Mouse (Mus musculus): ENCODE results near the gene Myo1b.

The Myo1b gene

DNA sequence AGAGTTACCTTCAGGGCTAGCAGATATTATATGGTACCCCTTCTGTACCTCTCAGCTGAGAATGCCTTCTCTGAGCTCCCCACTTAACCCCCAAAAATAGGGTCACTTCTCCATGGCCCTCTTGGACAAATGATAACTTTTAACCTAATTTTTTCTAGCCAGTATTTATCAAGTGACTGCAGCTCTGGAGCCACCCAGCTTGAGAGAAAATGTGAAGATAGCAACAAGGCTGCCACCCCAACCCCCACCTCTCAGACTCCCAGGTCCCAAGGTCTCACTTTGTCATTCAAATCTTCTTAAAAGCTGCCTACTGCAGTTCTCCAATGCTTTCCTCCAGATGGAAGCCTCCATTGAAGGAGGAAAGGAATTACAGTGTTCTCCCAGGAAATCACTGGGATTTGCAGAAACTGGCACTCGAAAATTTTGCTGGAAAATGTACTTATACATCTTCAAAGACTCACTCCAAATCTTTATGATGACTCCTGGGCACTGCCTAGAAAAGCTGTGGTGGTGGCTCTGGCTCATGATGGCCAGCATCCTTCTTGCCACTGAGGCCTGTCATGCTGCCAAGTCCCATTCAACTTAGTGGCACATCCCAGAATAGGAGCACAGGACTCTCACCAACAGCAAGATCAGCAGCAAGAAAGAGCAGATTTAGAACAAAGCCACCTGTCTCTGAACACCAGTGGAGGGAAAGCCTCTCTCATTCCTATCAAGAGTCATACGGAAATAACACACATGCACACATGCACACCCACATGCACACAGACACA lies 70.4 kb downstream of the Myo1b start:
- DNase-seq = no peak

DNA sequence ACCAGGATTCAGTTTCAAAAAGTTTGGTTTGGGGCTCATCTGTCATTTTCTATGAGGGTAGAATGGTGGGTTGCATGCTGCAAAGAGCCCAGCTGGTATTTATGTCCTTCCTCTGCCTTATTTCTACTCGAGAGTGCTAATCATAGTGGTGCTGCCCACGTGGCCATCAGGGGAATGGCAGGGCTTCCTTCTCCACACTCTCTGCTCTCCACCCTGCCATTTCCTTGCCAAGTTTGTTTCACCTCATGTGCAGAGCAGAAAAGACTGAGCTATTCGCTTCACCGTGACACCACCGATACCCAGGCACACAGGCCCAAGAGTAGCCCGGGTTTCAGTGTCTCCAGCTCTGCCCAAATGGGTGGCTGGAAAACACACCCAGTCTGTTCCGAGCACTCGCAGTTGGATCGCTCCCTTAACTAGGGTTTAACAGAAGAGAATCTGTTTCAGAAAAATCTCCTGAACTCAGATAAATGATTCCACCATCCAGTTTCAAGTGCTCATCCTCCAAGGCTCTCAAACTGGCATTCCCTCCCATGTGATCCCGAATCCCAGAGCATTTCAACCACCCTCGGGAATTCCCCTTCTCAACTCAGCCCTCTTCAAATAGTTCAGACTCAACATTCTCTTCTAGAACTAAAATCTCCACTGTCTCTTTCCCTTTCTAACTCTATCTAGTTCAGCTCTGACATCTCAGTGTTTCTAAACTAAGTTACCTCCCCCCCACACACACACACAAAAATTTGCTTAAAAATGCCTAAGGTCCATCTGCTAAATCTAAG lies 77.8 kb downstream of the Myo1b start:
- no peak for DNase-seq

DNA sequence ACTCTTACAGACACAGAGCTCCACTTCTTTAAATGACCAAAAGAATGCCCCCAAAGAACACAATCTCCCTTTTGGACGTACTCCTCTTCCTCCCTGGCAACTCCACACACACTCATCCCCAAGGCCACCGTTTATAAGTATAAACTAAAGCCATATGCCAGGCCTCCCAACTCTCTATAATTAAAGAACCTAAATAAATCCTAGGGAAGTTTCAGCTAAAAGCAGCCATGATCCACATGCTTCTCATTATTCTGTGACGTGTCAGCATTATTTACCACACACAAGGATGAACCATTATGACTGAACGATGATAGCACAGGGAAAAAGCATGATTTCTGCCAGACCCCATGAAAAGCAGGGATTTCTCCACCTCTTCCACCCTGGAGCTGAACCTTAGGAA lies 78.6 kb downstream of the Myo1b start:
- no peak for DNase-seq

DNA sequence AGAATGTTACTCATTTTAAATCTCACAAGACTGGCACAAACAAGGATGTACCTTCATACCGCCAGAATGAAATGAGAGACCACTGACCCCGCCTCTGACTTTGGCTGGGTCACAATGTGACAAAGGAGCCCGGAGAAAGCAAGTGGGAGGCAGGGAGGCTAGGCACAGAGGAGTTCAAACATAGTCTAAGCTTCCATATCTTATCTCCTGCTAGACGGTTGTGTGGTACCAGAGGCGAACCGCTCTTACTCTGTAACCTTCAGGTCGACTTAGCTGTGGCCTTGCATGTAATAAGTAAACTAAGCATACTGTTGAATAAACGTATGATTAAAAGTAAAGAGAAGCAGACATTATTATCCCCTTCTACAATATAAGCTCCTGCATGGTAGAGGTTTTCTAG lies 80.1 kb downstream of the Myo1b start:
- DNase-seq = no peak

DNA sequence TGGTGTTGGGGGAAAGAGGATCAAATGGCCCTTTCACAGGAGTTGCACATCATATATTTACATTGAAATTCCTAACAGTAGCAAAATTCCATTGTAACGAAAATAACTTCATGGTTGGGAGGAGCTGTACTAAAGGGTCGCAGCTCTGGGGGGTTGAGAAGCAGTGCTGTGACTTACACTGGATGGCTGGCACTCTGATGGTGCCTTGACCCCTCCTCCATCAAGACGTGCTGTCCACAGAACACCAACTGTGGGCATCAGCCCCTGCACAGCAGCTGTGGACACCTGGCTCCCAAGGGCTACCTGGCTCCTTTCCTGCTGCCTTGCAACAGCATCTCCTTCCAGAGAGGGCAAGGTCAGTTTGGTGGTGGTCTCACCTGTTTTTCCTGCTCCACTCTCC lies 81.8 kb downstream of the Myo1b start:
- DNase-seq = no peak

DNA sequence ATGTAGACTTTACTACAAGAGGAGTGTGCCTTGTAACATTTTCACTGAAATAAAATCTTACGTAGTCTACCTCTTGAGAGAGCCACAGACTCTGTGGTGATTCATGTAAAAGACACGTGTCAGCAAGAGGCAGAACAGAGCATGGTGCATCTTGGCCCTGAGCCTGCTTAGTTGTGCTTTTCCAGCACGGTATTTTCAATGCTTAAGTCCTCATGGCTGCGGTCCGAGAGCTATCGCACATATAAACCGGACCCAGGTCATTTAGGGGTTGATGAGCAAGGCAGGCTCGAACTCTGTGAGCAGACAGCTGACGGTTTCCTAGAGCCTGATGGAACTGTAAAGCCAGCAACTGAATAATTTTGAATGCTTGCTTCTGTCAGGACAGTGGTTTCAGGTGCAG lies 86.5 kb downstream of the Myo1b start:
- DNase-seq = no peak

DNA sequence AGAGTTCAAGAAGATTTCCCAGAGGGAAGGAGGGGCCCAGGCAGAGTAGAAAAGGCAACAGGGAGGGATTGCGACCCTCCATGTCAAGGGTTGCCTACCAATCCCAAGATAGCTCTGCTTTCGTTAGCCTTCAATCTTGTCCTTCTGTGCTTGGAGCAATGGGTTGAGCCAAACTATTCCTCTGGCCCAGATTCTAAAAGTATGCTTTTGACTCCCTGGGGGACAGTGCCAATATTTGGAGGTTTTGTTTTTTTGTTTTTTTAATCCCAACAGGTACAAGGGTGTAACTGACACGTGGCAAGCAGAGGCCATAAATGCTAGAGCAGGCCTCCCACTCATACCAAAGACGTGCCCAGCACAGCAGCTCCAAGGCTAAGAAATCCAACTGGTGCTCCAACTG lies 93.3 kb downstream of the Myo1b start:
- no peak for DNase-seq

DNA sequence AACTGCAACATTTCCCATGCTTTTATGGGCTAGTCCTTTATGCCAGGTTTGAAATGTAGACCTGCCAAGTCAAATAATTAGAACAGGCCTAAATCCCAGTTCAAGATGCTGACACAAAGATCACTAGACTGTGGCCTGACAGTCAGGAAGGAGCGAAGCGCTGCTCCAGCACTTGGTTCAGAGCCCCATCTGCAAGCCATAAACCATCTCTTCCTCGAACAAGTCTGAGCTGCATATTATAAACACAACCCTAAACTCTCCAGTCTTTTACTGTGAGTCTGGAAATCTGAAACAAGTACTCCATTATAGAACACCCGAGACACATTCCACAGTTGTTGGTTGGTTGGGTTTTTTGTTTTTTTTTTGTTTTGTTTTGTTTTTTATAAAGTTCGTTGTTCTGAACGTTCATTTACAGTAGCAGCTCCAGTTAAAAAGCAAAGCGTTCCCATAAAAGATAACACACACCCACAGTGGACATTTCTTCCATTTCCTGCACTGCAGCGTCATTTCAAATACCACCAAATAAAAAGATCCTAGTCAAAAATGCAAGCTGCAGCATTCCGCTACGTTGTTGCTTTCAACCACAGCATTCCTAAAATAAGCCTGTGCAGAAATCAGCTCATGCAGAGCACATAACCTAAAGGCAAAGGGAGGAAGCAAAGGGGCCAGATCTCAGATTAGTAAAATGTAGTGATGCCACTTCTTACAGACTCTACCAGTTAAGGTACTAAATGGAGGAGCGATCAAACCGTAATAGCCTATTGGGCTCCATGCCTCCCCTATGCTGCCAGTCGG lies 94.0 kb downstream of the Myo1b start:
- no peak for DNase-seq

DNA sequence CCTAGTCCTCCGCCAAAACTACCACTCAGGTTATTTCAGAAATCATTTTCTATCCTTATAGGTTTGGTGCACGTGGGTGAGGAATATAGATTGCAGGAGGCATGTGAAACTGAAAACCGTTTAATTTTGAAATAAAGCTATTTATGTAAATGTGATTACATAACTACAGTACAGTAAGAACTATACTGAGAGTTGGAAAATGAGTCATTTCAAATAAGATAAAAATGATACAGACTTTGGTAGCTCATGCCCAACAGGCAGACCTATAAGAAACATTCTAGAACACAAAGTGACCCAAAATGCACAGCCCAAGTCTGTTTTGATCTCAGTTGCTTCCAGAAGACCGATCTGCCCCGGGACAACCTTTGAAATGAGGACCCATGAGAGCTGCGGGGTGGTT lies 95.4 kb downstream of the Myo1b start:
- no peak for DNase-seq

DNA sequence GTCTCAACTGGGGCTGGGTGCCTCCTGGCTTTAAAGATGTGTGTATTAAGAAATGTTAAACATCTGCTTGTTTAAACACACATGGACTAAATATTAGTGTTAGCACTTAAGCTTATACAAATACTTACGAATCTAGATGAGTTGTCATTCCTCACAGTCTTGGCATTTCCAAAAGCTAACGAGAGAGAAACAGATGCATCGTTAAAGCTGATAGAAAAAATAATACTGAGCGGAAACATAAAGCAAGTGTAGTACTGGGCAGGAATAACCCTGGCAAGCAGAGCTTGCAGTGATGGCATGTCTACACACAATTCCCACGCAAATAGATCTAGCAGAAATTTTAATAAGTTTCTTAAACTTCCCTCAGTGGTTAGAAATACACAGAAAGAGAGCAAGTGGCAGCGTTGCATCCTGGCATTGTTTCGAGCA lies 95.8 kb downstream of the Myo1b start:
- DNase-seq = no peak

DNA sequence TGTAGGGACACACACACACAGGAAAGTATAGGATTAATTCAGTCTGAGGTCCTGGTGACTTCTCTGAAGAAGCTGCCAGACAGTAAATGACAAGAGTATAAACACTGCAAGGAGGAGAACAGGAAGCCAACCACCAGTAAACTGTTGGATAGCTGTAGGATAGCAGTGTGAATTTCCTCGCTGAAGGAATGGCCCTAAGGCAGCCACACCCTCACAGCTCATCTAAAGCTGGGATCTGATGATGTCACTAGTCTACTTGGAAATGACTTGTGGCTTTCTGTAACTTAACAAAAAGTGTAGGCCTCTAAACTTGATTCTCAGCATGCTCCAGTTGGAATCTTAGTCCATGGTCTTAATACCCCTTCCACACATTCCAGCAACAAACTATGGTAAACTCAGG lies 100.2 kb downstream of the Myo1b start:
- DNase-seq = no peak

DNA sequence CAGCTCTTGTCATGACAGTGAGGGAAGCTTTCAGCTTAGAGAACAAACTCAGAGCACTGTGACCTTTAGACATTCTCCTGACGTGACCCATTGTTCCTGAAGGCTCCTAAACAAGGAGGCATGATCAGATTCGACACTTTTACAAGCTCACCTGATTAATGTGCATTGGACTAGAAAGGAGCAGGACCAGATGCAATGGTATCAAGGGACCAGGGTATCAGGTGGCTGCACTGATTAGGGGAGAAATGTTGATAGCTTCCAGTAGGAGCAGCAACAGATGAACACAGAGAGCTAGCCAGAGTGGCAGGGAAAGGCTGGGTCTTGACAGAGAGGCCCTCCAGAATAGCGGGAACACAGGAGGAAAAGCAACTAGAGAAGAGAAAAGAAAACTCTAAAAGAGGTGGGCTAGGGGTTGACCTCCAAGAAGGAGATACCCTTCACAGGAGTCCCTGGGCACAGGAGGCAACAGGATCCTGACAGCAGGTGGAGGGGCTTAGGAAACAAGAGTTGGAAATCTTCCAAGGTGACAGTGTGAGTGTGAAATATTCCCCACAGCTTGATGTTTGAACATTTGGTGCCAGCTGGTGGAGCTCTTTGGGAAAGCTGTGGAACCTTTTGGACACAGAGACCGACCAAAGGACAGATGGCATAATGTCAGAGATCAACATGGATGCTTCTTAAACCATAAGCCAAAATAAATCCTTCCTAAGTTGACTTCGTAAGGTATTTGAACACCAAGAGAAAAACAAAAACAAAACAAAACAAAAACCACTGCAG lies 100.8 kb downstream of the Myo1b start:
- DNase-seq = no peak

DNA sequence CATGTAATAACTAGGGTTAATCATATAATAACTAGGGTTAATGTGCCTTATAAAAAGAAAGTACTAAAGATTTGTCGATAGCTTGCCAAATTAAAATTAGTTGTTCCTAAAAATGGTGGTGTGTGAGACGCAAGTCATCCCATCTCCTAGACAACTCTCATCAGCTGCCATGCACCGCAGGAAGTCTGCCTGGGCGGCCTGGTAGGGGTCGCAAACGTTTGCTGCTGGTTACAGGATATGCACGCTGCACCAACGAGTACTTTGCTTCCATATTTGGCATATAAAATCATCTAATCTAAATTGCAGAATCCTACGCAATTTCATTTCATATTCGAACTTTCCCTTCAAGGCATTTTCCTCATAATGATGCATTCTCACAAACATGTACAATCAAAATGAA lies 107.0 kb downstream of the Myo1b start:
- DNase-seq = no peak

DNA sequence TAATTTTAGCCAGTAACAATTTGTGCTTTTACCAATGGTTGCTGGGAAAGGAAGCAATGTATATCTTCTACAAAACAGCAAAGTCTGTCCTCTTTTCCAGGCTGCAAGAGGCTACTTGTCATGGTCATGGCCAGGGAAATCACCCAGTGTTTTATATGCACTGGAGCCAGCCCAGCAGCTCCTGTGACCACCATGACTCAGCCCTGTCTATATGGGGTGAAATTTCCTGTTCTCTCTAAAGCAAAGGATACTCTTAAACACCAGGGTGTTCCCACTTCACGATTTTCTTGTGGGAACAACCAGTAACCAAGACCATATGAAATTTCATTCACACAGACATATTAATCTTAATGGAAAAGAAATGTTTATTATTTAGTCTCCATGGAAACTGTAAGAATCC lies 107.6 kb downstream of the Myo1b start:
- no peak for DNase-seq

DNA sequence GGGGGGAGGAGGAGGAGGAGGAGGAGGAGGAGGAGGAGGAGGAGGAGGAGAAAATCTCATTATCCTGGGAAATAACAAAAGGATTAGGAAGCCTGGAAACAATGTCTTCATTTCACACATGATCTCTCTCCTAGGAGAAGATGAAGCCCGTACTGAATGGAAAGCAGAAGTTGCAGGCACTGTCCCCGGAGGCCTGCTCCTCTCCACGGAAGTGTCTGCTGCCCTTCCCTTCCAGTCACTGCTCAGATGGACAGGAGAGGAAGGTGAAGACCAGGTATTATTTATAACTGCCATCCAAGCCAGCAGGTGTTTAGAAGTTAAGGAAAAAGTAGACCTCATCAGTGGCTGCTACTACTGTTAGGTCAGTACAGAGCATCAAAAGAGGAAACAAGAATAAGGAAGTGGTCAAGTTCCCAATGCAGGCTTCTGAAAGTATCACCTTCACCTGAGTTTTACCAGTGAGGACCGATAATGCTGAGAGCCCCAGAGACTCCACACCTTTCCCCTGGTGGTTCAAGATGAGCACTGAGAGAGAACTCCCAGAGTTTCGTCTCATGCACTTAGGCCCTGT lies 110.7 kb downstream of the Myo1b start:
- peak; percentile 13 to 21 for DNase-seq

DNA sequence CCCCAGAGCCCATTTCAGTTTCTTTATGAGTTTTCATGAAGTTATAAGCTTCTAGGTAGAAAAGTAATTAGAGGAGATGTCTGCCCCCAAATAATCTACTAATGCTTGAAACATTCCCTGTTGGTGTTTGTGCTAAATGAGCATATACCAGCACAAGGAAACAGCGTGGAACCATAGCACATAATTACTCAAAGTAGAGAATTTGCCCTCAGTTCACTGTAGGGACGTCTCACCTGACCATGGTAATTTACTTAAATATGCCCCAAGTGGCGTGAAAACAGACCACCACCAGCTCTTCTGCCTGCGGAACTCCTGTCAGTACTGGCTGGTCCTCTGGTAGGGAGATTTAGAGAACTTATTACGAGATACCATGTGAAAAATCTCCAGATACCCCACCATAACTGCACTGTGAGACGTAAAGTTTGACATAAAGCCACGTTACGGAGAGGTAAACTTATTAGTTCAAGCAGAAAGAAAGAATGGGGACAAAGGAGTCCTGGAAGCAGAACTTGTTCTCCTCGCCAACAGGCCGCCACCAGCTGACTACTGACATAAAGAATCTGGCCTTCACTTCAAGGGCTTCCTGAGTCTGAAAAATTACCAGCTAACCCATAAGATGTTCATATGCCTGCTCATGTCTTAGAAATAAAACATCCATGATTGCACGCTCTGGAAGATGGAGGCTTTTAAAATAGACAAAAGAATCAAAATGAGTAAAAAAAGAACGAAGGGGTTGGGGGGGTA lies 111.4 kb downstream of the Myo1b start:
- DNase-seq = no peak

DNA sequence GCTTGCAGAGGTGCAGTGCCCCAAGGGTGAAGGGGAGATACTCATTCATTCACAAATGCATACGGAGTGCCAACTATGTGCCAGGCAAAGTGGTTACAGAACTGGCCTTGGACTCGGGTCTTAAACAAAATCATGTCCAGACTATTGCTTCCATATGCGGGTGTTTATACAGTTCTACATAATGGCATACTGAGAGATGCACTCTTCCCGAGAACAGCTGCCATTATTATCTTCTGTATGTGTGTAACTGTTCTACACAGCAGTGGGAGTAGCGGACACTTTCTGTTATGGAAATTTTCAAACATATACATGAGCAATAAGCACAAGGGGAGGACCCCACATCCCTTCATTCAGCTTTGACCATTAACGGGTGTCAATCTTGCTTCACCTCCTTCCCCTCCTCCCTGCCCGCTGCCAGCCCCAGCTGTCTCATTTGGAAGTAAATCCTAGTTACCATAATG lies 117.8 kb downstream of the Myo1b start:
- no peak for DNase-seq

DNA sequence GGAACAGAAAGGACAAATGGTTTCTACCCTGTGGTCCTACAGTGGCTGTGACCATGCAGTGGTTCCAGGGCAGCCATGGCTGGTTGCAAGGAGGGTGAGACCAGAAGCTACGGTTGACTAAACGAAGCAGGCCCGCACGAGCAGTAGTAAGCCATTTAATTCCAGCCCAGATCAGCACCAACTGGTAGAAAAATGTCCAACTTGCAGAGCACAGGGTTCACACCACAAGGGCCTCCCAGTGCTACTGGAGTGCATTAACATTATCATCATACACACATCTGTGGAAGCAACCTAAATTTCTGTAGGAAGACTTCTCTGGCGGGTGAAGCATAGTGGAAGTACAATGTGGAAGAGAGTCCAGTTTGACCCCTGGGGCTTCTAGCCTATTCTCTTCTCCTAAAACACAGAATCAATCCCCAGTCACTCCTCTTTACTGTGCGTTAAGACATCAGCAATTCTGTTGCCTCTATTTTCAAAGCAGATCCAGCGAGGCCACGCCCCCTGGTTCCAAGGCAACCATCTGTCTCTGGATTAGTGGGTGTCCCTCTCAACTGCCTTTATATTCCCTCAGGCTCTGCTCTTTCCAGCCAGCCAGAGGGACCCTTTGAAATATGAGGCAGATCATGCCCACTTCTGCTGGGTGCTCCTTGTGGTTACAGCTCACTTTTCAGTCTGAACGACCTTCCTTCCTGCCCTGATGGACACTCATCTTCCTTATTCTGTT lies 120.1 kb downstream of the Myo1b start:
- no peak for DNase-seq

DNA sequence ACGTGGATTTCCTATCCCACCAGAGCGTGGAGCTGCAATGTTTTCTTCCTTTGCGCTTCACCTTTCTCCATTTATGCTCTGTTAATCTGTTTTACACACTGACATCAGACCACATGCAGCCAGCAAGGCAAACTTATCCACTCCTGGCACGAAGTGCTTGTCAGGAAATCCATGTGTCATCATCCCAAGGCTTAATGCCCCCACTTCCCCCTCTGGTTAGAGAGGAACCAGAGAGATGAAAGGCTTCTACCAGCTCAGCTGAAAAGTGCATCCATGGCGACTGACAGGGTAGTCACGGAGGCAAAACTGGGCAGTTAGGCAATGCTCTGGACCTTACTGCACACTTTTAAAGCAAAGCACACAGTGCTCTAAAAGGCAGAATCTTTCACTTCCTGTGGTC lies 126.6 kb downstream of the Myo1b start:
- DNase-seq = no peak

DNA sequence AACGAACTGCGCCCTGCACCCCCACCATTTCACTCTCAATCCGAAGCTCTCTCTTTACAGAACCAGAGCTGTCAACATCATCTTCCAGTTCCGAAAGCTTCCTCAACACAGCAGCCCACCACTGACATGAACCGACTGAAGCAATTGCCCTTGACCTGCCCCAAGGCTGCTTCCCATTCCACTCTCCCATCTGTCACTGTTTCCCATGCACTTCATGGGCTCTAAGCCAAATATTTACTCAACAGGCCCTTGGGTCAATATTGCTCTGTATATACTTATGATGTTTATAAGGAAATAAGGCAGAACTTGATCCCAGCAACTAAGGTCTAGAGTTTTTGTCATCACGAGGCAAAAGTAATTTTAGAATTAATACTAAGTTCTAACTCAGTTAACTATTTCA lies 133.8 kb downstream of the Myo1b start:
- no peak for DNase-seq

DNA sequence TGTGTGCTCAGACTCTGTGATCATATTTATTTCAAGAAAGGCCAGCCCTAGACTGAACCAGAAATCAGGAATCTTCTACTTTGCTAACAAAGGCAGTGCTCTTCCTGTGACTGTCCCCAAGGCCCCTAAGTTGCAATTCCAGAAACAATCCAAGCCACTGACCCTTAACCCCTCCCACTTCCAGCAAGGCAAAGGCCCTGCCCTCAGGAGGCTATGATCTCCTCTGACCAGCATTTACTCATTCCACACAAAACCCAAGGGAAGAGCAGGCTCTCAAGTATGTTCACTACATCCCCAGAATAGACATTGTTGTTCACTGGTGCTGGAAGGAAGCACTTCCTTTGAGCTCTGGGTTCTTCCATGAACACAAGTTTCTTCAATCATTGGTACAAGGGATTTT lies 135.5 kb downstream of the Myo1b start:
- no peak for DNase-seq

All from B cell, adult 2 months (primary cell).